Mouse (Mus musculus) forebrain, embryonic 13.5 days (tissue): ENCODE data around the gene Myo16. TPM values are rescaled to one million over a fixed set of nuclear protein-coding genes. Genes with fewer than 3 reads are reported as not detected.

Experiments
- ATAC-seq: fragments of 200-750 bp; cut with Nextera tagmentation; 2 replicates; pipeline ENCODE4 v1.8.0; 2017
- H3K27ac ChIP-seq: fragments of 300-500 bp; sonication (generic); 2 replicates; pipeline ENCODE4 v1.5.1; 2015; ENCODE audit warnings: inconsistent platforms, mild to moderate bottlenecking, moderate library complexity
- H3K27me3 ChIP-seq: fragments of 300-500 bp; sonication (generic); 2 replicates; pipeline ENCODE4 v1.6.1; 2015; ENCODE audit warnings: mild to moderate bottlenecking, inconsistent platforms
- H3K36me3 ChIP-seq: fragments of 300-500 bp; sonication (generic); 2 replicates; pipeline ENCODE4 v1.6.1; 2015; ENCODE audit warnings: mild to moderate bottlenecking, inconsistent platforms; ENCODE audit not compliant: poor library complexity, severe bottlenecking
- H3K4me1 ChIP-seq: fragments of 300-500 bp; sonication (generic); 2 replicates; pipeline ENCODE4 v1.6.1; 2015; ENCODE audit warnings: inconsistent platforms
- H3K4me2 ChIP-seq: fragments of 300-500 bp; sonication (generic); 2 replicates; pipeline ENCODE4 v1.6.1; 2015; ENCODE audit warnings: inconsistent platforms, mild to moderate bottlenecking, moderate library complexity
- H3K4me3 ChIP-seq: fragments of 300-500 bp; sonication (generic); 2 replicates; pipeline ENCODE4 v1.5.1; 2015; ENCODE audit warnings: mild to moderate bottlenecking, inconsistent platforms
- H3K9ac ChIP-seq: fragments of 300-500 bp; sonication (generic); 2 replicates; pipeline ENCODE4 v1.6.1; 2015; ENCODE audit warnings: mild to moderate bottlenecking, inconsistent platforms
- H3K9me3 ChIP-seq: fragments of 300-500 bp; sonication (generic); replicated peaks from 2 replicates; pipeline ENCODE4 v1.6.1; 2016; ENCODE audit warnings: inconsistent platforms
- WGBS: fragments of 180-500 bp; shearing (Covaris S2); methylation state at CpG from one replicate; pipeline ENCODE4 v1.1.7; 2015; 5-methylcytosine and 5-hydroxymethylcytosine counted together
- polyA plus RNA-seq: library from polyadenylated mRNA; unstranded; fragments of >200 nt; fragmentation: Nextera tagmentation; extraction: Ambion mirVana; gene quantifications from 2 replicates; pipeline ENCODE4 v1.2.1, GENCODE M21; 2015

Gene Myo16
- polyA plus RNA-seq, 1 experiment from 2014 or later = 2.0 TPM

- H3K9ac ChIP-seq = no peak overlapping the region
- no peak for ATAC-seq
- no peaks in the 10 kb centered on the region for H3K4me1 ChIP-seq
- no peaks in the 10 kb centered on the region for H3K27me3 ChIP-seq
- H3K9me3 ChIP-seq = no peaks in the 10 kb centered on the region
- H3K36me3 ChIP-seq = no peaks in the 10 kb centered on the region
- H3K27ac ChIP-seq = no peak overlapping the region
- H3K4me2 ChIP-seq = no peak overlapping the region
- H3K4me3 ChIP-seq = no peak overlapping the region
- WGBS = 88% methylated on average over 6 of the region's 6 CpGs
Measured at GRCm38 (mm10) chr8:10190607-10191006, 36.9 kb downstream of the Myo16 start.

GRCm38 (mm10) chr8:10198164-10198563, 44.5 kb downstream of the Myo16 start:
- peak; percentile 93 for ATAC-seq
- H3K9ac ChIP-seq = no peak overlapping the region
- no peaks in the 10 kb centered on the region for H3K36me3 ChIP-seq
- H3K4me1 ChIP-seq = peaks cover 20% of the 10 kb centered on the region
- no peaks in the 10 kb centered on the region for H3K9me3 ChIP-seq
- no peak overlapping the region for H3K27ac ChIP-seq
- H3K4me2 ChIP-seq = no peak overlapping the region
- no peak overlapping the region for H3K4me3 ChIP-seq
- H3K27me3 ChIP-seq = no peaks in the 10 kb centered on the region
- 37% methylated on average over 7 of the region's 7 CpGs for WGBS

DNA sequence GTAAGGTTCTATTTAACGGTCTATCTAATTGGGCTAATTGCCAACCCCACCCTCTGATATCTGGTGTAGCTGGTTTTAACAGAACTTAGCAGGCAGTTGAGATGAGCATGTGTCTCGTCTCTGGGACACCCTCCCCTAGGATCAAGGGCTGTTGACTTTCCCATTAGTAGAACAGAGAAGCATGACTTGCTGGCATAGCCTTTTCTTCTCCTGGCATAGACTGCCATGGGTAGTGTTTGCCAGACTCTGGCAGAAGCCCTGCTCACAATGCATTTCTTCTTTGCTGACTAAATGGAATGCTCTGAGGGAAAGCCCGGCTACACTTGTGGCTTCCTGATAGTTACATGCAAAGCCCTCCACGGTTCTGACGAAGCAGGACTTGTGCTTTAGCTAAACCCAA, 45.6 kb downstream of the Myo16 start:
- Histone ChIP-seq H3K4me3 (no peak overlapping the region), H3K27me3 (no peaks in the 10 kb centered on the region), H3K27ac (no peak overlapping the region), H3K36me3 (no peaks in the 10 kb centered on the region), H3K9ac (no peak overlapping the region), H3K4me2 (no peak overlapping the region), H3K9me3 (no peaks in the 10 kb centered on the region), H3K4me1 (peaks cover 20% of the 10 kb centered on the region)
- ATAC-seq = no peak
- 84% methylated on average over 5 of the region's 5 CpGs for WGBS

DNA sequence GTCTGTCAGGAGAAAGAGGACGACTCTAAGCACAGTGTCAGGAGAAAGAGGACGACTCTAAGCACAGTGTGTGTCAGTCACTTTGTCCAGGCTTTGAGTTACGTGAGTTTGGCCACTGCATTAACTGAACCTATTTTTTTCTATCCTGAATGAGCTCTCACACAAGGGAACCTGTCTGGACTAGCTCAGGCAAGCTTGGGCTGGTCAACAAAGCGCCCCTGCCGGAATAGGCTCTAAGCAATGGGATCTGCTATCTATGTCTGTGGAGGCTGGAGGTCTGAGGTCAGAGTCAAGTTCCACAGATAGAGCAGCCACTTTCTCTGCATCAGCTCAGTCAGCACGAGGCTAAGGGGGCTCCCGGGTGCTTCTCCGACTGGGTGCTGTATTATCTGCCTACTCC, 46.3 kb downstream of the Myo16 start:
- WGBS = 83% methylated on average over 8 of the region's 8 CpGs
- Histone ChIP-seq H3K36me3 (no peaks in the 10 kb centered on the region), H3K4me3 (no peak overlapping the region), H3K9me3 (no peaks in the 10 kb centered on the region), H3K4me1 (peaks cover 20% of the 10 kb centered on the region), H3K27me3 (no peaks in the 10 kb centered on the region), H3K27ac (no peak overlapping the region), H3K9ac (no peak overlapping the region), H3K4me2 (no peak overlapping the region)
- no peak for ATAC-seq

DNA sequence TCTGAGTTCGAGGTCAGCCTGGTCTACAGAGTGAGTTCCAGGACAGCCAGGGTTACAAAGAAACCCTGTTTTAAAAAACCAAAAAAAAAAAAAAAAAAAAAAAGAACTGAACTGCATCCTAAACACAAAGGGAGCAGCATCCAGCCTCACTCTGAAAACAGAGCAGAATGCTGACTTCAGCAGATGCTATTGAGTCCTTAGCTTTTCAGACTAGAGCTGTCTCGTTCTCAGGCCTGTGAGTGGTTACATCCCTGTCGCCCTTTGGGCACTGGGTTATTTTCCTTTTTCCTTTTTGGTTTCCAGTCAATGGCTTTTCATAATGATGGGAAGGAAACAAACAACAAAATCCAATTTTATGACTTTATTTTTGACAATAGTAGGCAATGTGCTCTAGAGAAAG, 61.3 kb downstream of the Myo16 start:
- no peaks in the 10 kb centered on the region for H3K27me3 ChIP-seq
- H3K36me3 ChIP-seq = no peaks in the 10 kb centered on the region
- H3K27ac ChIP-seq = no peak overlapping the region
- no peak overlapping the region for H3K4me2 ChIP-seq
- no peaks in the 10 kb centered on the region for H3K9me3 ChIP-seq
- H3K4me3 ChIP-seq = no peak overlapping the region
- WGBS = 52% methylated on average over 3 of the region's 3 CpGs
- H3K4me1 ChIP-seq = no peaks in the 10 kb centered on the region
- H3K9ac ChIP-seq = no peak overlapping the region
- no peak for ATAC-seq

DNA sequence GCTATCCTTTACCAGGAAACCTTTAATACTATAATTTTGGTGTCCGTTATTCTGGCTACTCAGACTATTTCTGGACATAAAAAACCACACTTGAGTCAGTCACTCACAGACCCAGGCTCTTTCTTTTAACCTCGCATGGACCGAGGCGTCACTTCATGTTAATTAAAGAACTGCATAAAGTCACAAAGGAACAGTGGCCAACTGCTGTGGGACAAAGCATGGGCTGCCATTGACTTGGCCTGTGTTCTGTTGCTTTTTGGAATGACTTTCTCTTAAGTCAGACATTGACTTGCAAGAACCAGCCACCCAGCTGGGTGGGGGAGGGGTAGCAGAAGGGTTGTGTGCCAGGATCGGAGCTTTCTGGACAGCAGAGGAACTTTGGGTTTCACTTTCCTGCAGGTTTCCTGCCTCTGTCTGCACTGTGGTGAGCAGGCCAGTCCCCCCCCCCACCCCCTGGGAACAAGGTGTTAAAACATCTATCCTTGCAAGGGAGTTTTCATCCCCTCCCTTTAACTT, 66.1 kb downstream of the Myo16 start:
- Histone ChIP-seq H3K4me3 (no peak overlapping the region), H3K4me1 (peaks cover 17% of the 10 kb centered on the region), H3K9ac (no peak overlapping the region), H3K36me3 (no peaks in the 10 kb centered on the region), H3K4me2 (no peak overlapping the region), H3K27me3 (no peaks in the 10 kb centered on the region), H3K27ac (no peak overlapping the region), H3K9me3 (no peaks in the 10 kb centered on the region)
- ATAC-seq = no peak
- 74% methylated on average over 5 of the region's 5 CpGs for WGBS

- H3K9me3 ChIP-seq = no peaks in the 10 kb centered on the region
- no peak overlapping the region for H3K4me2 ChIP-seq
- H3K4me1 ChIP-seq = peaks cover 21% of the 10 kb centered on the region
- H3K27ac ChIP-seq = no peak overlapping the region
- H3K27me3 ChIP-seq = no peaks in the 10 kb centered on the region
- no peak overlapping the region for H3K9ac ChIP-seq
- WGBS = 70% methylated on average over 2 of the region's 2 CpGs
- no peak for ATAC-seq
- H3K36me3 ChIP-seq = no peaks in the 10 kb centered on the region
- H3K4me3 ChIP-seq = no peak overlapping the region
Measured at GRCm38 (mm10) chr8:10222770-10223169, 69.1 kb downstream of the Myo16 start.

- Histone ChIP-seq H3K36me3 (no peaks in the 10 kb centered on the region), H3K27me3 (no peaks in the 10 kb centered on the region), H3K4me3 (no peak overlapping the region), H3K9ac (no peak overlapping the region), H3K4me1 (peaks cover 21% of the 10 kb centered on the region), H3K4me2 (peak overlapping the region; percentile 27), H3K9me3 (no peaks in the 10 kb centered on the region), H3K27ac (peak overlapping the region; percentile 26)
- WGBS = 16% methylated on average over 6 of the region's 6 CpGs
- ATAC-seq = peak; percentile 57
Measured at GRCm38 (mm10) chr8:10223528-10224194, 70.0 kb downstream of the Myo16 start.

- no peaks in the 10 kb centered on the region for H3K27me3 ChIP-seq
- H3K4me3 ChIP-seq = no peak overlapping the region
- peak; percentile 90 for ATAC-seq
- WGBS = 34% methylated on average over 10 of the region's 10 CpGs
- peaks cover 21% of the 10 kb centered on the region for H3K4me1 ChIP-seq
- H3K36me3 ChIP-seq = no peaks in the 10 kb centered on the region
- no peaks in the 10 kb centered on the region for H3K9me3 ChIP-seq
- H3K27ac ChIP-seq = peak overlapping the region; percentile 26
- peak overlapping the region; percentile 27 for H3K4me2 ChIP-seq
- no peak overlapping the region for H3K9ac ChIP-seq
Measured at GRCm38 (mm10) chr8:10224305-10224971, 70.7 kb downstream of the Myo16 start.

DNA sequence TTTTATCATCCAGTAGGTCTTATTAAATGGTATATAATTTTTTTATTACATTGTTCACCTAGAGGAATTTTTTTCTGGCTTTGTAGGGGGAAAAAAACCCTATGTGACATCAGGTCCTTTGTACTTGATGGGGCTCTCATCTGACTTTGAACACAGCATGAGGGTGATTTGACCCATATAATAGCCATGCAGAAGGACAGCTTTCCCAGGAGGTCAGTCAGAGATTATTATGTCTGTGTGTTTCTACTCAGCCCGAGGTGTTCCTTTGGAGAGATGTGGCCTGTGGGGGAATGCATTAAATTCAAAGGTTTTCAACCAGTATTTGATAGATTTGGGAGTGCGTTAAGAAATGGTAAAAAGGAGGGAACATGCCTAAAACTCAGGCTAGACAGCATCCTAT, 71.3 kb downstream of the Myo16 start:
- Histone ChIP-seq H3K36me3 (no peaks in the 10 kb centered on the region), H3K4me2 (no peak overlapping the region), H3K9me3 (no peaks in the 10 kb centered on the region), H3K9ac (no peak overlapping the region), H3K27me3 (no peaks in the 10 kb centered on the region), H3K4me3 (no peak overlapping the region), H3K4me1 (peaks cover 21% of the 10 kb centered on the region), H3K27ac (no peak overlapping the region)
- ATAC-seq = peak; percentile 14; the same call in 1 of the 2 replicates
- 67% methylated on average over 2 of the region's 2 CpGs for WGBS

DNA sequence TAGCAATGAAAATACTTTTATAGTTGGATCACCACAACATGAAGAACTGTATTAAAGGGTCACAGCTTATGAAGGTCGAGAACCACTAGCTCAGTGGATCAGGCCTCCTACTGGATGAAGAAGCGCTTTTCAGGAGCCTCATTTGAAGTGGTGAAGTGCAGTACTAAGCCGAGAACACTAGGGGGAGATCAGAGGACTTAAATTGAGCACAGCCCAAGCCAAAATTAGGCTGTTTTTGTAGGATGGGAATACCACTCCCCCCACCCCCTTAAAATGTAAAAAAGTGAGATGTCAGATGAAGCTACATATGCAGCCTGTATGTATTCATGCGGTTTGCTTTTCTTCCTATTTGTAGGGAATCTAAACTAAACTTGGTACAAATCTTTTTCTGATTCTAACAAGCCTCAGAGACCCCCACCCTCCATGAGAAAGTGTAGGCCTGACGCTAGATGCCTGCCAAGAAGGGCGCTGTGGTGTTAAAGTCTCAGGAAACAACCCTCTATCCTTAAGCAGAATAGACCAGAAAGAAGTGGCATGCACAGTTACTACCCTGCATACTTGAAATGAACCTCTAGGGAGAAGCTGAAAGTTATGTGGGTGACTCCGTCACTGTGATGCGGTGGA, 77.1 kb downstream of the Myo16 start:
- H3K27ac ChIP-seq = no peak overlapping the region
- no peaks in the 10 kb centered on the region for H3K36me3 ChIP-seq
- H3K9me3 ChIP-seq = no peaks in the 10 kb centered on the region
- 56% methylated on average over 8 of the region's 8 CpGs for WGBS
- H3K4me1 ChIP-seq = no peaks in the 10 kb centered on the region
- no peak overlapping the region for H3K4me3 ChIP-seq
- no peak overlapping the region for H3K9ac ChIP-seq
- peak; percentile 65 for ATAC-seq
- H3K27me3 ChIP-seq = no peaks in the 10 kb centered on the region
- no peak overlapping the region for H3K4me2 ChIP-seq

- Histone ChIP-seq H3K9ac (no peak overlapping the region), H3K4me3 (no peak overlapping the region), H3K4me1 (no peaks in the 10 kb centered on the region), H3K27ac (no peak overlapping the region), H3K4me2 (no peak overlapping the region), H3K36me3 (no peaks in the 10 kb centered on the region), H3K27me3 (no peaks in the 10 kb centered on the region), H3K9me3 (no peaks in the 10 kb centered on the region)
- 87% methylated on average over 2 of the region's 2 CpGs for WGBS
- no peak for ATAC-seq
Measured at GRCm38 (mm10) chr8:10234516-10234915, 80.8 kb downstream of the Myo16 start.
